Mouse (Mus musculus) spleen, adult 12 weeks (tissue): Measurements from ENCODE around the gene Smarcd1.
"Not testable (repeated sequence)": the region's sequence is repeated elsewhere in the genome, so short reads cannot be mapped to it uniquely, and the experiment has no call there.

Experiments
- DNase-seq: peaks from one replicate; pipeline ENCODE4 v3.0.0; 2022; ENCODE audit warnings: low spot score

Smarcd1 gene

GRCm38 (mm10) chr15:99684156-99684555 lies 17.8 kb upstream of the Smarcd1 start:
- no peak for DNase-seq

GRCm38 (mm10) chr15:99688712-99689111 lies 13.2 kb upstream of the Smarcd1 start:
- no peak for DNase-seq

- DNase-seq: no peak
These were observed 11.0 kb upstream of the Smarcd1 start for GRCm38 (mm10) chr15:99690924-99691323.

GRCm38 (mm10) chr15:99691976-99692375 lies 10.0 kb upstream of the Smarcd1 start:
- DNase-seq: no peak

GRCm38 (mm10) chr15:99697309-99697708 lies 4.6 kb upstream of the Smarcd1 start:
- DNase-seq: no peak

- DNase-seq: no peak
These were observed 3.3 kb upstream of the Smarcd1 start for GRCm38 (mm10) chr15:99698533-99699085.

GRCm38 (mm10) chr15:99699715-99700114 lies 2.2 kb upstream of the Smarcd1 start:
- no peak for DNase-seq

- no peak for DNase-seq
These were observed 1.5 kb upstream of the Smarcd1 start for GRCm38 (mm10) chr15:99700219-99701106.

- DNase-seq: not testable (repeated sequence)
These were observed 310 bp upstream of the Smarcd1 start for GRCm38 (mm10) chr15:99701640-99701998.

GRCm38 (mm10) chr15:99703104-99703503 lies 1.2 kb downstream of the Smarcd1 start:
- DNase-seq: no peak

- DNase-seq: no peak
These were observed 1.7 kb downstream of the Smarcd1 start for GRCm38 (mm10) chr15:99703676-99704040.

GRCm38 (mm10) chr15:99704041-99704681 lies 2.2 kb downstream of the Smarcd1 start:
- no peak for DNase-seq

GRCm38 (mm10) chr15:99704881-99705280 lies 3.0 kb downstream of the Smarcd1 start:
- DNase-seq: no peak

- DNase-seq: peak; percentile 38
These were observed 3.6 kb downstream of the Smarcd1 start, which contains the start of gene Gm17349 for GRCm38 (mm10) chr15:99705440-99706048. TSS of gene Gm17349 (minus strand) at chr15:99705490.

- DNase-seq: no peak
These were observed 6.2 kb downstream of the Smarcd1 start for GRCm38 (mm10) chr15:99708176-99708575.

- no peak for DNase-seq
These were observed 8.6 kb downstream of the Smarcd1 start for GRCm38 (mm10) chr15:99710221-99711190.

- DNase-seq: no peak
These were observed 9.6 kb downstream of the Smarcd1 start for GRCm38 (mm10) chr15:99711491-99711890.

- no peak for DNase-seq
These were observed 11.0 kb downstream of the Smarcd1 start for GRCm38 (mm10) chr15:99712666-99713559.

GRCm38 (mm10) chr15:99713569-99713968 lies 11.6 kb downstream of the Smarcd1 start:
- no peak for DNase-seq

GRCm38 (mm10) chr15:99714206-99714605 lies 12.3 kb downstream of the Smarcd1 start:
- no peak for DNase-seq
